Mouse (Mus musculus) liver, adult 2 months (tissue): ENCODE measurements at regions not wholly inside any gene's neighbourhood (a gene's known extent, or its start where the extent isn't known, plus 50 kb on each side); places are given as distances from the start of the nearest gene placed in this dataset.

Experiments
- DNase-seq: peaks from one replicate; pipeline ENCODE4 v3.0.0-alpha.2; 2011; ENCODE audit warnings: low read depth, low spot score; ENCODE audit errors: extremely low read depth
- H3K27ac ChIP-seq: fragments of 200-500 bp; replicated peaks from 2 replicates; pipeline ENCODE4 v1.5.1; 2012; ENCODE audit warnings: low read depth, mild to moderate bottlenecking, control low read depth, inconsistent platforms, low read length; ENCODE audit not compliant: insufficient read depth
- H3K27me3 ChIP-seq: fragments of 200-500 bp; 2 replicates; pipeline ENCODE4 v1.6.1; 2012; ENCODE audit warnings: mild to moderate bottlenecking, moderate library complexity, low read length, inconsistent platforms; ENCODE audit not compliant: control insufficient read depth, insufficient read depth
- H3K36me3 ChIP-seq: fragments of 200-500 bp; 2 replicates; pipeline ENCODE4 v1.6.1; 2012; ENCODE audit warnings: low read length, inconsistent platforms; ENCODE audit not compliant: control insufficient read depth, insufficient read depth
- H3K4me1 ChIP-seq: fragments of 200-500 bp; 2 replicates; pipeline ENCODE4 v1.6.1; 2011; ENCODE audit warnings: low read length; ENCODE audit not compliant: control insufficient read depth, insufficient read depth
- H3K4me3 ChIP-seq: fragments of 200-500 bp; 2 replicates; pipeline ENCODE4 v1.5.1; 2011; ENCODE audit warnings: low read depth, mild to moderate bottlenecking, control low read depth, low read length, moderate library complexity; ENCODE audit not compliant: insufficient read depth
- H3K79me2 ChIP-seq: fragments of 200-500 bp; 2 replicates; pipeline ENCODE4 v1.6.1; 2012; ENCODE audit warnings: inconsistent platforms, mild to moderate bottlenecking, low read length, moderate library complexity; ENCODE audit not compliant: control insufficient read depth, insufficient read depth
- H3K9ac ChIP-seq: fragments of 200-500 bp; 2 replicates; pipeline ENCODE4 v1.6.1; 2012; ENCODE audit warnings: low read depth, mild to moderate bottlenecking, control low read depth, inconsistent platforms, low read length
- CTCF ChIP-seq: fragments of 200-500 bp; IDR thresholded peaks from 2 replicates; pipeline ENCODE4 v1.5.1; 2011; ENCODE audit warnings: low read depth, low read length, control low read depth
- POLR2A ChIP-seq: fragments of 200-500 bp; IDR thresholded peaks from 2 replicates; pipeline ENCODE4 v1.6.1; 2011; ENCODE audit warnings: low read length, control low read depth; ENCODE audit not compliant: insufficient read depth; ENCODE audit errors: extremely low read depth
- WGBS: fragments of 180-500 bp; shearing (Covaris S2); methylation state at CpG from one replicate; pipeline ENCODE4 v1.1.7; 2018; 5-methylcytosine and 5-hydroxymethylcytosine counted together

DNA sequence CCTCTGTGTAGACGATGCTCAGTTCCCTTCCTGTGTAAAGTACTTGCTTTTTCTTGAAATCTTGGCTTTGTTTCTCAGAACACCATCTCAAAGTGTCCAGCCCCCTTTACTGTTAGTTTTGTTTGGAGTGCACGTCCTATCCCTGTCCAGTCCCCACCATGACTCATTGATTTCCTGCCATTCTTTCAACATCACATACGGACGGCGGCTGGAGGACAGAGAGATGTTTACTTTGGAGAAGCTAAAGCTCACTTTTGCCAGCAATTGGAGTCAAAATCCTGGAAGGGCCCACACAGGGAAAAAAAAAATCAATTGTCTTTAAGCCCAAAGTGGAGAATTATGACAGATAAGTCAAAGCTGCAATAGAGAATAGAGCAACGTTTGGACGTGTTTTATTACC lies 51.8 kb downstream of the Gm5426 start:
- H3K9ac ChIP-seq = no peak overlapping the region
- H3K79me2 ChIP-seq = no peaks in the 10 kb centered on the region
- no peak overlapping the region for H3K27ac ChIP-seq
- DNase-seq = peak; percentile 94
- H3K4me3 ChIP-seq = no peak overlapping the region
- TF ChIP-seq CTCF = no peak
- TF ChIP-seq POLR2A = no peak
- H3K4me1 ChIP-seq = peaks cover 10% of the 10 kb centered on the region
- no peaks in the 10 kb centered on the region for H3K27me3 ChIP-seq
- WGBS = 2% methylated on average over 7 of the region's 7 CpGs
- H3K36me3 ChIP-seq = no peaks in the 10 kb centered on the region

- no peak for DNase-seq
- no peaks in the 10 kb centered on the region for H3K79me2 ChIP-seq
Observed at GRCm38 (mm10) chr10:96190168-96190987, 54.0 kb downstream of the Gm5426 start.

GRCm38 (mm10) chr10:96200932-96201641 lies 64.7 kb downstream of the Gm5426 start:
- 76% methylated on average over 27 of the region's 27 CpGs for WGBS
- H3K27ac ChIP-seq = no peak overlapping the region
- no peaks in the 10 kb centered on the region for H3K27me3 ChIP-seq
- no peaks in the 10 kb centered on the region for H3K79me2 ChIP-seq
- no peaks in the 10 kb centered on the region for H3K36me3 ChIP-seq
- H3K4me3 ChIP-seq = no peak overlapping the region
- H3K9ac ChIP-seq = no peak overlapping the region
- TF ChIP-seq POLR2A (no peak), CTCF (no peak)
- no peaks in the 10 kb centered on the region for H3K4me1 ChIP-seq
- no peak for DNase-seq

More at GRCm38 (mm10) chr10:96190168-96190987, 54.0 kb downstream of the Gm5426 start:
- 81% methylated on average over 10 of the region's 10 CpGs for WGBS
- Histone ChIP-seq H3K4me3 (no peak overlapping the region), H3K4me1 (peaks cover 10% of the 10 kb centered on the region), H3K27me3 (no peaks in the 10 kb centered on the region), H3K27ac (no peak overlapping the region), H3K9ac (no peak overlapping the region), H3K36me3 (no peaks in the 10 kb centered on the region)
- no peak for TF ChIP-seq POLR2A
- no peak for TF ChIP-seq CTCF

GRCm38 (mm10) chr10:96201891-96202290 lies 65.5 kb downstream of the Gm5426 start:
- no peaks in the 10 kb centered on the region for H3K4me1 ChIP-seq
- TF ChIP-seq POLR2A (no peak), CTCF (no peak)
- no peak for DNase-seq
- H3K36me3 ChIP-seq = no peaks in the 10 kb centered on the region
- no peak overlapping the region for H3K27ac ChIP-seq
- H3K27me3 ChIP-seq = no peaks in the 10 kb centered on the region
- H3K4me3 ChIP-seq = no peak overlapping the region
- H3K9ac ChIP-seq = no peak overlapping the region
- WGBS = 92% methylated on average over 6 of the region's 6 CpGs
- H3K79me2 ChIP-seq = no peaks in the 10 kb centered on the region

DNA sequence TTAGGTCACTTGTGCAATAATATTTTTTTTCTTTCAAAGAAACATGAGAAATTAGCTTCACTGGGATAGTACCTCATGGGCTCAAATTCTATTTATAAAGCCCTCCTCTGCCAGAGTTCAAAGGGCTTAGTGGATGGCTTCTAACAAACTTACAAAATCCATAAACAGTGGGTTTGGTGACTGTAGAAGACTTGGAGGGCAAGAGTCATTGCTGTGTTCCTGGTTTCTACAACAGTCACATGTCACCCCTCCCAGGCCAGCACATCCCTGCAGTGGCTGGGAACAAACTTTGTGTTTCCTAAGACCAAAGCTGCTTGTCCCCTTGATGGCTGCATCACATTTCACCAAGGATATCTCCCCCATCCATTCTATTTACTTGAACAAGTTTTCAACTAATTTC lies 66.5 kb downstream of the Gm5426 start:
- H3K79me2 ChIP-seq = no peaks in the 10 kb centered on the region
- DNase-seq = peak; percentile 53
- H3K4me1 ChIP-seq = no peaks in the 10 kb centered on the region
- H3K27me3 ChIP-seq = no peaks in the 10 kb centered on the region
- no peak overlapping the region for H3K4me3 ChIP-seq
- no peak overlapping the region for H3K9ac ChIP-seq
- no peaks in the 10 kb centered on the region for H3K36me3 ChIP-seq
- TF ChIP-seq CTCF = no peak
- no peak for TF ChIP-seq POLR2A
- H3K27ac ChIP-seq = no peak overlapping the region

GRCm38 (mm10) chr10:96204198-96204597 lies 67.8 kb downstream of the Gm5426 start:
- no peak for TF ChIP-seq POLR2A
- no peak for TF ChIP-seq CTCF
- DNase-seq = no peak
- H3K36me3 ChIP-seq = no peaks in the 10 kb centered on the region
- H3K27ac ChIP-seq = no peak overlapping the region
- no peaks in the 10 kb centered on the region for H3K27me3 ChIP-seq
- 92% methylated on average over 5 of the region's 5 CpGs for WGBS
- H3K9ac ChIP-seq = no peak overlapping the region
- H3K4me3 ChIP-seq = no peak overlapping the region
- peaks cover 3% of the 10 kb centered on the region for H3K4me1 ChIP-seq
- no peaks in the 10 kb centered on the region for H3K79me2 ChIP-seq
